Mouse (Mus musculus): ENCODE results near the gene Gm27027. TPM values are rescaled to one million over a fixed set of nuclear protein-coding genes. Genes with fewer than 3 reads are reported as not detected.

The Gm27027 gene
- not detected in 2 replicates for polyA plus RNA-seq (2012; ENCODE audit: low replicate concordance)

GRCm38 (mm10) chr2:93996254-93996653 lies at the start of gene Gm27027:
Gene Gm27027 (minus strand): TSS chr2:93996354.

GRCm38 (mm10) chr2:94010335-94011291 lies 14.5 kb upstream of the Gm27027 start, which contains the start of gene Alkbh3:
Gene Alkbh3 (minus strand): TSS chr2:94010807.

DNA sequence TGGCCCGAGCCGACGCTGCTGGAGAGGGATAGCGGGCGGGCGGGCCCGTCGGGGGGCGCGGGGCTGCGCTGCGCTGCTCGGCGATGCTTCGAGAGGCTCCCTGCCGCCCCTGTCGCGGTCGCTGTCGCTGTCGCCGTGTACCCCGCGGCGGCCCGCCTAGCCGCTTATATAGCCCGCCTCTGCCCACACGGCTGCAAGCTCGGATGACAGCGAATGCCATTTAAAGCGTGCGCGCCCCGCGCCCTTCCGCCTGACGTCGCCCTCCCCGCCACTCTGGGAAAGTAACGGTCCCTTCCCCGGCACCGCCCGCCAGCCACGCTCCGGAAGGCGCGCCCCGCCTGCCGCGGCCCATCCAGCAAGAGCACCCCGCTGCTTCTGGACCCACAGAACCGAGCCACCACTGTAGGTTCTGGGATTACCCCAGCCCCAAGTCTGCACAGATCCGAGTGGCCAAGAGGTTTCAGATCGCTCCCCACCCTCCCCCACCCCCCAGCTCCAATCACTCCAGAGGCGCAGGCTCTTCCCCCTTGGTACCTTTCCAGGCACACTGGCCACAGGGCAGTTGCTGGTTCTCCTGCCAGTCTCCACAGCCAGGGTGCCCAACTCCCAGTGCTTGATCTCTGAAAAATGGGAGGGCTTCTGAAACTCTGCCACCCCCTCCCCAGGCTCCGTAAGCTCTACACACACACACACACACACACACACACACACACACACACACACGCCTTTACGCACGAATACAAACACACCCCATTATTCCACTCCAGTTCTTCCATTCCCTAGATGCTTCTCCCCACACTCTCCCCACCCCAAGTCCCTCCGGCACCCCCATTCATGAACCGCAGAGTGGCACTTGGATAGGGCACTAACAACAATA lies 39.0 kb downstream of the Gm27027 start, which contains the start of gene Gm13889:
Gm13889 (minus strand) TSS at position 294 of the 877 bp plus-strand sequence.

Other genes starting within 250 kb of the Gm27027 start
- gene Ext2, start 173.8 kb downstream of the Gm27027 start, polyA plus RNA-seq (2012; ENCODE audit: low replicate concordance), result 36.6 and 43.7 TPM in 2 replicates
- 0.17 and 1.5 TPM in 2 replicates for gene Accs, start 146.4 kb downstream of the Gm27027 start, polyA plus RNA-seq (2012; ENCODE audit: low replicate concordance)
- not detected in 2 replicates for gene Accsl, start 127.2 kb downstream of the Gm27027 start, polyA plus RNA-seq (2012; ENCODE audit: low replicate concordance)
- 5.6 and 6.2 TPM in 2 replicates for gene Gm13889, start 39.2 kb downstream of the Gm27027 start, polyA plus RNA-seq (2012; ENCODE audit: low replicate concordance)
- gene Alkbh3, start 14.5 kb upstream of the Gm27027 start, polyA plus RNA-seq (2012; ENCODE audit: low replicate concordance), result 31.4 and 34.9 TPM in 2 replicates
- gene Hsd17b12, start 161.6 kb upstream of the Gm27027 start, polyA plus RNA-seq (2012; ENCODE audit: low replicate concordance), result 19.9 and 38.5 TPM in 2 replicates

All from leukemia stem cell, adult 10-12 weeks (primary cell).